Mouse (Mus musculus) lung, adult 18-20 months (tissue): ENCODE results near the gene Slc25a35.
"Not testable (repeated sequence)": the region's sequence is repeated elsewhere in the genome, so short reads cannot be mapped to it uniquely, and the experiment has no call there.

Experiments
- DNase-seq, 2 experiments: peaks; one replicate each; pipeline ENCODE4 v3.0.0; 2022; ENCODE audit warnings: mixed read lengths in 2 of 2

Gene Slc25a35

GRCm38 (mm10) chr11:69008182-69009121, 40.5 kb downstream of the Slc25a35 start, which contains the start of gene Pfas:
TSS of gene Pfas (minus strand) at chr11:69008460.
- peak; percentile 87 to 90 for DNase-seq

GRCm38 (mm10) chr11:69009508-69009907, 41.6 kb downstream of the Slc25a35 start:
- no peak for DNase-seq

- no peak for DNase-seq
These were observed 42.7 kb downstream of the Slc25a35 start for GRCm38 (mm10) chr11:69010400-69011323.

GRCm38 (mm10) chr11:69011445-69011844, 43.5 kb downstream of the Slc25a35 start:
- DNase-seq, result not testable (repeated sequence)

- DNase-seq, result peak; percentile 93 to 95
These were observed 44.2 kb downstream of the Slc25a35 start for GRCm38 (mm10) chr11:69012071-69012601.

- DNase-seq, result peak; percentile 90 to 93
These were observed 47.9 kb downstream of the Slc25a35 start, which contains the start of gene Ctc1 for GRCm38 (mm10) chr11:69015644-69016441. TSS of gene Ctc1 (plus strand) at chr11:69015911.

- no peak for DNase-seq
These were observed 48.8 kb downstream of the Slc25a35 start for GRCm38 (mm10) chr11:69016755-69017154.

- no peak for DNase-seq
These were observed 52.8 kb downstream of the Slc25a35 start for GRCm38 (mm10) chr11:69020691-69021090.
